Mouse (Mus musculus): ENCODE data around the gene Peli3.

Peli3 gene

DNA sequence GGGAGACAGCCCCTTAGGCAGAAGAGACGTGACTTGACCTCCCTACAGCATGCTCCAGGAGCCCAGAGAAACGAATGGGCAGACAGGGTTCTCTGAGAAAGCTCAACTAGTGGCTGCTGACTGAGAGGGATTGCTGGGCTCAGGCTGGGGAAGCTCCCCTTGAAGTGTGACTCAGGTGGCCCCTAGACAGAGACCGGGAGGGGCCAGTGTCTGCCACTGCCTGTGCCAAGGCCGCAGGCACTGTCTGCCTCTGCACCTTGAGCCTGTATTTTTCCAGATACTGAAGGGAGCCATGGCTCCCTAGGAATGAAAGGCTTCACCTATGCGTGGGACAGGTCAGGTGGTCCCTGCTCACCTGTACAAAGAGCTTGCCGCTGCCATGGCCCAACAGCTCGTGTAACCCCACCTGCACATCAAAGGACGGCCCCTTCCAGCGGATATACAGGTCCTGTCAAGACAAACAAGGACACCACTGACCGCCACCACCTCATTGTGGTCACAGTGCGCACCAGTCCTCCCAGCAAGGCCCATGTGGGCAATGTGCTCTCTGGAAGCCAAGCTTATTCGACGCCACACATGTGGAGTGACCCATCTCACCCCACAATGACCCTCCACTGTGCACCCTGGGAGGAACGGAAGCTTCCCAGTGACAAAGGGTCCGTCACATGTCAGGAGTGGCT is 26.9 kb downstream of the Peli3 start:
- DNase-seq (ENCODE audit: low read depth, low spot score): no peak

- DNase-seq (ENCODE audit: low read depth, low spot score): no peak
These were observed 33.6 kb downstream of the Peli3 start for GRCm38 (mm10) chr19:4909376-4909775.

- DNase-seq (ENCODE audit: low read depth, low spot score): peak; percentile 55
These were observed 34.8 kb downstream of the Peli3 start for GRCm38 (mm10) chr19:4908107-4908506.

DNA sequence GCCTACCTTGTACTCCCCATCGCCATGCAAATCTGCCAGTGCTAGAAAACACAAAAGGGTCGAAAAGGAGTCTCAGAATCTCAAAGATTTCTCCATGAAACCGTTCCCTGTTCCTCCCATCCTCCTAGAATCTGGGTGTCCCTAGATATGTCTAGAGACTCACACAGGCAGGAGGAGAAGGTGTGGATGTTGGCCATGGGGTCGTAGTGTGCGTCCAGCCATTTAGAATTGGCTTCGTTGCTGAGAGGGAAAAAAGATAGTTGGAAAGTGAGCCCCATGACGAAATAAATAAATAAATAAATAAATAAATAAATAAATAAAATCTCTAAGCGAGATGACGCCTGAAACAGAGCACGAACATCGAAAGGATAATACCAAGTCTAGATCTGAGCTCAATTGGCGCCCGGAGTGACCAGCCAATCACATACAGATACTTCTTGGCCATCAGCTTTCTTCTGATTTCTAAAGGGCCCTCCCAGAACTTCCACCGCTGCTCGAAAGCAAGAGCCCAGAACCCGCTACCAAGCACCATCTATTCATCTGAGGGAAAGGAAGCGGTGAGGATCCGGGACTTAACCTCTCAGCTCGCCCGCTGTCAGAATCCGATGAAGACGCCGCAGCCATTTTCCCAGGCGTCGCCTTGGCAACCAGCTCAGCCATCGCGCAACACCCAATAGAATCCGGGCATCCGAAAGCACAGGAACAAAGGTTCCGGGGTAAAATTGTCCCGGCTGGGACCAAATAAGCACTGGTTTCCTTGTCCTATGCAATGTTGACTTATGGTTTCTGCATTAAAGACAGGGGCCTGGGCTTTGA is 36.7 kb downstream of the Peli3 start, which contains the start of gene Bbs1:
Gene Bbs1, minus strand, starts transcription at position 650 of the 816 bp plus-strand sequence.
- peak; percentile 84 for DNase-seq (ENCODE audit: low read depth, low spot score)

DNA sequence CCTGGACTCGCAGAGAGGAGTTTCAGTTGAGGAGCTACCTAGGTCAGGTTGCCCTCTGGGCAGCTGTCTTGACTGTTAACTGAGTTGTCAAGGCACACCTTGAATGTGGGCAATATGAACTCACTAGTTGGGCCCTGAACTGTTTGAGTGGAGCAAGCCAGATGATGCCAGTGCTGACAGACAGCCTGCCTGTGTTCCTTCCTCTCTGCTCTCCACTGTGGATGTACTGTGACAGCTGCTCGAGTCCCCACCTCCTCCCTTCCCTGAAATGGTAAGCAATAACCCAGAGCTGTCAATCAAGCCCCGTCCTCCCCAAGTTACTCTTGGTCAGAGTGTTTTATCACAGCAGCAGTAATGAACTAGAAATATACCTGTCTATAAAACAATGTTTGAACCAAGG is 43.0 kb downstream of the Peli3 start:
- DNase-seq (ENCODE audit: low read depth, low spot score): no peak

DNA sequence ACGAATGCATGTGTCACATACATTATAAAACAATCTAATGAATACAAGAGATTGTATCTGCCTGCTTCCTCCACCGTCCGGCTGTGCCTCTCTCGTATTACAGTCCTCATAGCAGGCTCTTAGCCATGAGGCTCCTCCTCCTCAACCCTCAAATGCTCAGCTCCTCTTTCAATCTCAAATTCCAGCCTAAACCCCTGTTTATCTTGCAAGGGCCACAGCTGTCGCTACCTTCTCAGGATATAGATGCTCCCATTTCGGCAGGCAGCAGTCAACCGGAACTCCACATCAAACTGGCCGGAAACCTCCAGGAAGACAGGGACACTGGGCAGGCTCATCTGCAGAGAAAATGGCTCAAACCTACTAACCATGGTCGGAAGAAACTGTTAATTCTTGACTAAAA is 44.0 kb downstream of the Peli3 start:
- DNase-seq (ENCODE audit: low read depth, low spot score): no peak

GRCm38 (mm10) chr19:4896780-4897520 is 46.0 kb downstream of the Peli3 start:
- no peak for DNase-seq (ENCODE audit: low read depth, low spot score)

GRCm38 (mm10) chr19:4891798-4892197 is 51.1 kb downstream of the Peli3 start:
- DNase-seq (ENCODE audit: low read depth, low spot score): no peak

DNA sequence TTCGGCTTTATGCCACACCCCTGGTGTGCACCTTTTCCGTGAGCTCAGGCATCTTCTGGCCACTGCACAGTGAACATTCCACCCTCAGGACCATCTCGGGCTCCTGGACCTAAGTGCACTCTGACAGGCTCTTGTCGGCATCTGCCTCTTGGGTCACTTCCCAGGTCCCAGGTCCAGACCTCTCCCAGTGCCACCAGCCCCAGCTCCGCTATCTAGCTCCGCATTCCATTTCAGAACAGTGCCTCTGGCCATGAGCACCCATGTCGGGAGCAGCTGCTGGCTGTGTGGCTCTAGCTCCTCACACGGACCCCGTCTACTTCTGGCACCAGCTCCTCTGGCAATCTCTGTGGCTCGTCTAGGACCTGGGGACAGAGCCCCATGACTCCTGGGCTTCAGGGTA is 53.1 kb downstream of the Peli3 start:
- DNase-seq (ENCODE audit: low read depth, low spot score): no peak

- no peak for DNase-seq (ENCODE audit: low read depth, low spot score)
These were observed 59.0 kb downstream of the Peli3 start for GRCm38 (mm10) chr19:4883961-4884360.
